Mouse (Mus musculus): ENCODE results near the gene Fbxo6. TPM values are rescaled to one million over a fixed set of nuclear protein-coding genes. Genes with fewer than 3 reads are reported as not detected.
"Not testable (repeated sequence)": the region's sequence is repeated elsewhere in the genome, so short reads cannot be mapped to it uniquely, and the experiment has no call there.

Fbxo6 gene
- total RNA-seq, 2 experiments from 2014 or later: 28.2 to 32.8 TPM

DNA sequence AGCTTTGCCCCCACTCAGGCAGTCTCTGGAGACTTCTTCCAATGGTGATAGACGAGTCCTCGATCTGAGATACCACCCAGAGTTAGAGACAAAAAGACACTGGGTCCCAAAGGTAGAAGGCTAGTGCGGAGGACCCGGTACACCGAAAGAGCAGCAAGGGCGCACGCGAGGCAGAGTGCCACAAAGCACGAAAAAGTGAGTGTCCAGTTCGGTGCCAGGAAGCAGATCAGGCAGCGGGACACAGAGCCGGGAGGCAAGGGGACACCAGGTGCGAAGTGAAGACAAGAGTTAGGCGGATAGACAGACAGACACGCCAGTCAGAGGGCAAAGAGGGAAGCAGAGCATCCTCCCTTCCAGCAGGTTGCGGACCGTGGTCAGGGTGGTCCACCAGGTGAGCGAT is 21.8 kb downstream of the Fbxo6 start, which contains the start of gene Mad2l2:
Mad2l2 (plus strand) TSS at position 252 of the 400 bp plus-strand sequence.
- no peak for DNase-seq (ENCODE audit: low spot score in 2 of 2)

DNA sequence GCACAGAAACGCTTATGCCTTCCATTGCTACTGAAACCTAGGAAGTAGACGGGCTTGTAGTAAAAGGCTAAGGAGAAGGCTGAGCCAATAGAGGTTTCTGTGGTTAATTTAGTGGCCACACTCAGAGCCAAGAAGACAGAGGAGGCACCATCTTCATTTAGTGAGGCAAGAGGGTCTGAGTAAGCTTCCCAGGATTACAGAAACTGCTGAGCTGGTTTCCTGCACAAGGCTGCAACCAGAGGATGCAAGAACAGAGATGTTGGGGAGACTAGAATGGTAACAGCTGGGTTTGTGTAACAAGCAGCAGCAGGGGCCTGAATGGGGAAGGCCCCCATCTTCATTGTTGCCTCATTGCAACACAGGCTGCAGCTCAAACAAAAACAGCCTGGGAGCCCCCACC is 23.3 kb downstream of the Fbxo6 start:
- DNase-seq (ENCODE audit: low spot score in 2 of 2): no peak

DNA sequence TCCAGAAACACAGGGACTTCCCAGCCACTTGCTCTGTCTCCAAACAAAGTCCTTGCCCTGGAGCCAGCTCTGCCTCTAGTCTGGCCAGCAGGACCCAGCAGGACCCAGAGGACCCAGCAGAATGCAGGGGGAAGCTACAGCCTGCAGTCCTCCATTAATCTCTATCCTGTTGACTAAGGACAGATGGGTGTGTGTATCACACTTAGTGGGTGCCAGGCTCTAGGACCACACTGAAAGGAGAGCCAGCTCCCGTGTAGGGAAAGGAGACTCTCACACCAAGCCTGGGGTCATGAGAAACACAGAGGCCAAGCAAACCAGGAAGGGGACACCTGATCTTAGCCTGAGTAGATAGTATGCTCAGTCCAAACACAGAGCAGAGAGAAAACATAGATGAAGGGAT is 23.7 kb downstream of the Fbxo6 start:
- DNase-seq (ENCODE audit: low spot score in 2 of 2): no peak

DNA sequence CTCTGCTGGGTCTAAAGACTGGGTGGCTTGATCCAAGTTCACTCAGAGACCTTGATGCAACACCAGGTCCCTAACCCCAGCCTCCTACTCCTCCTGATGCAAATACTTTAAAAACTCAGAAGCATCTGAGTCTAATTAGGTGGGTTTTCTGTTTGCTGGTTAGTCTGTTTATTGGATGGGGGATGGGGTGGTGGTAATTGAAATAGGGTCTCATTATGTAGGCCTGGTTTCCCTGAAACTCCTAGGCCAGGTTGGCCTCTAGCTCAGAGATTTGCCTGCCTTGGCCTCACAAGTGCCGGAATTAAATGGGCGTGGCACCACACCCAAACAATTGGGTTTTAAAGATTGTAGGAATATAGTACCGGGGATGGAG is 29.3 kb downstream of the Fbxo6 start:
- no peak for DNase-seq (ENCODE audit: low spot score in 2 of 2)

DNA sequence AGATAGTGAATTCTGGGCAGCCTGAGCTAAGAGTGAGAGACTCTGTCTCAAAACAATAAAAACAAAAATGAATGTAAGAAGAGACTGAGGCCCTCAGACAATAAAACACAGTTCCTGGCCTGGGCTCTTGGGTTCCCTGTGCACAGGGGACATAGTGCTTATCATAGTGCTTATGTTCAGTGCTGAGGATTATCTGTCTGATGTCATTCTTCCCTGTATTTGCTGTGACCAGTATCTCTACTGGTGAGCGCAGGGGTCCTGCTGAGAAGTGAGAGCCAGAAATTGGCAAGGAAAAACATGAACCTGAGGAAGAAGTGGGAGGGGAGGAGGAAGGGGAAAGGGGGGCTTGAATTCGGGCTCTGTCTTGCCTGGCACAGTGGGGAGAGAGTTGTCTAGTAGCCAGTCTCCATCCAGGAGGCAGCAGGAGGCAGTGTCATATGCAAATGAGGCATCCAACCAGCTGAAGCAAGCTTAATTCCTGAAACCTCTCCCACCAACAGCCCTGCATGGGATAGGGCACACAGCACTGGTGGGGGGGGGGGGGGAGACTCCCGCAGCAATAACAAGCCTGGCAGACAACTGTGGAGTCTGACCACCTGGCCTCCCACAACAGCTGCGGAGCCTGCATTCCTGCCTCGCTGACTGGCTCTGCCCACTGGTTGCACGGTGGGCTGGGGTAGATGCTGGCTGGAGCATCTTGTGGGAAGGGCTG is 29.8 kb downstream of the Fbxo6 start:
- no peak for DNase-seq (ENCODE audit: low spot score in 2 of 2)

DNA sequence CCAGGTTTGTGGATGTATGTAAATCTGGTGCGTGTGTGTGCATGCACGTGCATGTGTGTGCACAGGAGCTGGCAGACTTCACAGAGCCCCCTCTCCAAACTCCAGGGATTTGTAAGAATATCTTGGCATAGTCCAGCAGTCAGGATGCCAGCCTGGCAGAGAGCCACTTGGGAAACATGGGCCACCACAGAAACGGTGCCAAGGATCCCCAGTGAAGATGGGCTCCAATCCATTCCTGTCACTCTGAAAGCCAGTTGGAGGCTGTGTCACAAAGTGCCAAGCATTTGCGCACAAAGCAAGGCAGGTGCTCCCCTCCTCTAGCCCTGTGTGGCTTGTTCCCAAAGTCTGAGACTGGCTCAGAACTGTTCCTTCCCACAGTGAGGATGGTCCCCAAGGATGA is 30.6 kb downstream of the Fbxo6 start:
- DNase-seq (ENCODE audit: low spot score in 2 of 2): no peak

DNA sequence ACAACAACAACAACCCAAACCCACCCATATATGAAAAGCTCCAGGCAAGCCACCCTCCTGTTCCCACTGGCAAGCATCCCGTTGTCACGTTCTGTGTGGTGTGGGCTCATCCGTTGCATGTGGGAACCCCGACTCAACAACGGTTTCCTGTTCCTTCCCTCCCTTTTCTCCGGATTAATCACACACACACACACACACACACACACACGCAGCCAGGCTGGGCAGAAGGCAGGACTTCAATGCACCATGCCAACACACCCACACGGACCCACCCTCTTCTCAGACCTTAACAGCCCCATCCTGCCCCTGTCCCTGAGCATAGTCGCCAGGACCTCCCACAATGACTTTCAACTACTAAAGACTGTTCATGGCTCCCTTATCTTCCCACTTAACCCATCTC is 31.4 kb downstream of the Fbxo6 start:
- DNase-seq (ENCODE audit: low spot score in 2 of 2): no peak

DNA sequence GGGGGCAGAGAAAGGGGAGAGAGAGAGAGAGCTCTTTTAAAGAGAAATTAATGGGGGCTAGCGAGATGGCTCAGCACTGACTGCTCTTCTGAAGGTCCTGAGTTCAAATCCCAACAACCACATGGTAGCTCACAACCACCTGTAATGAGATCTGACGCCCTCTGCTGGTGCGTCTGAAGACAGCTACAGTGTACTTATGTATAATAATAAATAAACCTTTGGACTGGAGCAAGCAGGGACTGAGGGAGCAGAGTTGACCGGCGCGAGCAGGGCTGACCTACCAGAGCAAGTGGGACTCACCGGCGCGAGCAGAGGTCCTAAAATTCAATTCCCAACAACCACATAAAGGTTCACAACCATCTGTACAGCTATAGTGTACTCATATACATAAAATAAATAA is 32.4 kb downstream of the Fbxo6 start:
- DNase-seq (ENCODE audit: low spot score in 2 of 2): not testable (repeated sequence)

DNA sequence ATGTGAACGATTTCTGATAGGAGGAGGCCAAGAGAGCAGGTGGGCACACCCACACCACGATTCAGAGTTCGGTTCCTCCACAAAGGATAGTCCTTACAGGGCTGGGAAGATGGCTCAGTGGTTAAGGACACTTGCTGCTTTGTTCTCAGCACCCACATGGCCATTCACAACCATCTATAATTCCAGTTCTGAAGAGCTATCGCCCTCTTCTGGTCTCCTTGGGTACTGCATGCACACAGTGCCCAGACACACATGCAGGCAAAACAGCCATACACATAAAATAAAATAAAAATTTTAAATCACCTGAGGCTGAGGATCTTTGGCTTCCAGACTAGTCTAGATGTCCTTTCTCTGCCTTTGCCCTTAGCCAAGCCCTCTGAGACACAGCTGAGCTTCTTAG is 34.5 kb downstream of the Fbxo6 start:
- no peak for DNase-seq (ENCODE audit: low spot score in 2 of 2)

DNA sequence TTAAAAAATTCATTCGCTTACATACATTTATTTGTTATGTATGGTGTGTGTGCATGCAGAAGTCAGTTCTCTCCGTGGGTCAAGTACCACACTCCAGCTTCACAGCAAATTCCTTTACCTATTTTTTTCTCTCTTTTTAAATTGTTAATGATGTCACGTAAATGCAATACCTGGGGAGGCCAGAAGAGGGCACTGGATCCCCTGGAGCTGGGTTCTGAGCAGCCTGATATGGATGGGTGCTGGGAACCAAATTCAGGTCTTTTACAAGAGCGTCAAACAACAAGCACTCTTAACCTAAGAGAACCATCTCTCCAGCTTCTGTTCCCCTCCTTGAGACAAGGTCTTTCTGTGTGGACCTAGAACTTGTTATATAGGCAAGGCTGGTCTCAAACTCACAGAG is 35.3 kb downstream of the Fbxo6 start:
- no peak for DNase-seq (ENCODE audit: low spot score in 2 of 2)

DNA sequence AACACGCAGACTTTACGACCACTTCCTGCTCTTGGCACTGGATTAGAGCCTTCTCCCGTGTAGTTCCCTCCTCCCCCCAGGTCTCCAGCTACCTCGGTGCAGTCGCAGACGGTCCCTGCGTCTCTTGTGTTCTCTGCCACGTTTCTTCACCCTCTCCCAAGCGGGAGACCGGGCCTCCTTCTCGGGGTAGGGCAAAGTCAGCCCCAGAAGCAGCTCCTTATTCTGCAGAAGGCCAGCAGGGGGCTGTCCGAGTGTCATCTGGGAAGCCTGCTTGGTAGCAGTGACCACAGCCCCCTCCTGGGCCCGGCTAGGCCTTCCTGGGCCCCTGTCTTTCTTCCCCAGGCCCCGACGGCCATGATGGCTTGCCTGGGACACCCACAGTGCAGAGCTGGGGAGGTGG is 36.5 kb downstream of the Fbxo6 start:
- DNase-seq (ENCODE audit: low spot score in 2 of 2): no peak

DNA sequence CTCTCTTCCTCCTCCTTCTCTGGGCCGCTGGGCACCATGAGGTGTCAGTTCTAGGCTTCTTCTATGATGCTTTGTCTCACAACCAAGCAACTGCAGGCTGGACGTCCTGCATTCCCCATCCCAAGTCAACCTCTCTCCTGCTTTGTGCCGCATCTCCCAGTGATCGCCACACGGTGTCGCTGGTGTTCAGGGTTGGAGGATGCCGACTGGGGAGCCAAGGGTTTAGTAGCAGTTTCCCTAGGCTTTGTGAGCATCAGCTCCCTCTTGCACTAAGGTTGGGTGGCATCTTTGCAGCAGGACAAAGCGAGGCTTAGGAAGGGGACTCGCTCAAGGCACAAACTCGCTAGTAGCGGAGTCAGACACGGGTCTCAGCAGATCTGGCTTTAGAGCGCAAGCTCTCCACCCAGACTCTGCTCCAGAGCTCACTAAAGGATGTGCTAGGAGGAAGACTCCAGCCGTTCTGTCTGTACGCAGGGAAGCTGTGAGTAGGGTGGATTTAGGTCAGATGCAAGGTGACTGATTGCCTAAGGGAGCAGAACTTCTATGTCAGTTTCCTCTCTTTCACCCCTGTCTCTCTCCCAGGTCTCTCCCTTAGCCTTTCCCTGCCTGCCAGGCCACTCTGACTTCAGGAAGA is 37.1 kb downstream of the Fbxo6 start:
- peak; percentile 66 to 74 for DNase-seq (ENCODE audit: low spot score in 2 of 2)

DNA sequence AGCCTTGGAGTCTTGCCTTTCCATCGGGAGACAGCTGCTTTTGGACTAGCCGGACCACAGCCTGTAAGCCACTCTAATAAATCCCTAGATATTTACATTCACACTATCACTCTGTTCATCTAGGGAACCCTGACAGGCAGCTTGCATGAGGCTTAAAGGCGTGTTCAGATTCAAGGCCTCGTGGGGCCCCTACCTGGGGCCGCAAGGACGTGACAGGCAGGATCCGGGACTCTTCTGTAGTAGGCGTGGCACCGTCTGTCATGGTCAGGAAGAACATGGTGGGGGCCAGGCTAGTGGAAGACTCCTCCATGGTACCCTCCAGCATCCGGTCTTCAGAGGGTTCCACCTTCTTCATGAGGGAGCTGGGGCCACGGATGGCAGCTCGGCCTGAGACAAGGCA is 39.4 kb downstream of the Fbxo6 start:
- no peak for DNase-seq (ENCODE audit: low spot score in 2 of 2)

DNA sequence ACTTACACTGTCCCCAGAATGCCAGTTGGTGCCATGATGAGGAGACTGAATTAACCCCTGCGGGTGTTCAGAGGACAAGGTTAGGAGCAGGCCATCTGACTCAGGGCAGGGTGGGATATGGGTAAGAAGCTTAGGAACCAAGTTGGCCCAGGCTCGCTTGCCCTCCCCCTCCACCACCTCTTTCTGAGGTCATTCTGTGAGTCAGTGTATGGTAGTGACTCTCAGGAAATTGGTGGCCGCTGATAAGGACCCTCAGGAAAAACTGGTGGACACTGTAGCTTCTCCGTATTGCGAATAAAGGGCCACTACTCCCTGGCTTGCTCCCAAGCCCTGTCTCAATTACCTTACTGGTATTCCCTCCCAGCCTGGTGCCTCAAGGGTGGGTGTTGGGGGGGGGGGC is 42.7 kb downstream of the Fbxo6 start:
- no peak for DNase-seq (ENCODE audit: low spot score in 2 of 2)

DNA sequence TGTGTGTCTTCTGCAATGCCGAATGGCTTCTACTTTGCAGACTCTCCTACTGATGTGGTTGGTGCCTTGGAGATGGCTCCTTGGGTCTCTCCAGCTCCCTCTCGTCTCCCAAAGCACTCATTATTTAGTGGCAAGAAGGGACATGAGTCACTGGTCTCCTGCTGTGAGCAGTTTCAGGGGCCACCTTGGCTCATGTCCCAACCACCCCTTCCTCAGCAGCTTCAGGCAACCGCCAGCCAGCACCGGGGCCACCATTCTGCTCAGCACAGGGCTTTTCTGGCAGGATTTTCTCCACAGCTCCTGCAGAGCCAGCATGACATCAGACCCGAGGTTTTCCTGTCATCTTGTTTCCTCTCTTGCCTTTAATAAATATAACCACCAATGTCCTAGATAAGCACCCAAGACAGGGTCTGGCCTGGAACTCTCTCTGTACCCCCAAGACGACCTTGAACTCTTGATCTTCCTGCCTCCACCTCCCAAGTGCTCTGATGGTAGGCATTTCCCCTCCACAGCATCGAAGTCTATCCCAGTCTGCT is 43.3 kb downstream of the Fbxo6 start:
- no peak for DNase-seq (ENCODE audit: low spot score in 2 of 2)

DNA sequence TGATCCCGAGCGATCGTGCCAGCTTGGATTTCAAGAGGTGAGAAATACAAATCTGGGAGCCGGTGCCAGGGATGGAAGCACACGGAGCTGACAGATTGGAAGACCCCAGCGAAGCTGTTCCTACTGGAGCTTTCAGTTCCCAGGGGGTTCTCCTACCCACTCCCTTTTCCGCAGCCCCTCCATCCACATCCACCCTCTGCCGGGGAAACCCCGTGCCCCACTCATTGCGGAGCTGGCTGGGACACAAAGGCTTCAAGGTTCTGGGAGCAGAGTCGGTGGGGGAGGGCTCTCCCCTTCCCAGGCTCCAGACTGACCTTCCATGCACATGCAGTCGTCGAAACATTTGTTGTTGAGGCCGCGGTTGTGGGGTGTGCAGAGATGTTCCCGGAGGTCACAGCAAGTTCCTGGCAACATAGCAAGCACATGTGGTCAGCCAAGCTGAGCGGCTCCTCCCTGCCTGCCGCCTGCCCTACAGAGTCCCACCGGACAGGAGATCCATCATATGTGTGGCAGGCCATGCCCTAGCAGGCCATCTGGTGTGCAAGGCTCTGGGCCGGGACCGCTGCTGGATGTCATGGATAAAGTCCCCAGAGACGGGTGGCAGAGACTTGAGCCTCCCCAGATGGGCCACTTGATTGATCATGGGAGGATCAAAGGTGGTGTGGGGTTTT is 44.2 kb downstream of the Fbxo6 start:
- no peak for DNase-seq (ENCODE audit: low spot score in 2 of 2)

DNA sequence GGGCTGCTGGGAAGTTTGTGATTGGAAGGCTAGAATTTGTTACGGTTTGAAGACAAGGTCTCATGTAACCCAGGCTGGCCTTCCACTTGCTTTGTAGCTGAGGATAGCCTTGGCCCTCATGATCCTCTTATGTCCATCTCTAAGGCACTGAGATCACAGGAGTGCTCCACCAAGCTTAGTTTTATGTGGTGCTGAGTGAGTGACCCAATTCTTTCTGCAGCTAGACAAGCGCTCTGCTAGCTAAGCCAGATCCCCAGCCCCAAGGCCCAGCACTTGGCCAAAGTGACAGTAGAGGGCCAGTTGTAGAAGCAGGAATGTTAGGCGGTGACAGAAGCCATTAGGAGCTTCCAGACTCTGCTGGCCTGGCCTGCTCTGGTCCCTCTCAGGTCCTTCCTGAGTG is 47.8 kb downstream of the Fbxo6 start:
- no peak for DNase-seq (ENCODE audit: low spot score in 2 of 2)

DNA sequence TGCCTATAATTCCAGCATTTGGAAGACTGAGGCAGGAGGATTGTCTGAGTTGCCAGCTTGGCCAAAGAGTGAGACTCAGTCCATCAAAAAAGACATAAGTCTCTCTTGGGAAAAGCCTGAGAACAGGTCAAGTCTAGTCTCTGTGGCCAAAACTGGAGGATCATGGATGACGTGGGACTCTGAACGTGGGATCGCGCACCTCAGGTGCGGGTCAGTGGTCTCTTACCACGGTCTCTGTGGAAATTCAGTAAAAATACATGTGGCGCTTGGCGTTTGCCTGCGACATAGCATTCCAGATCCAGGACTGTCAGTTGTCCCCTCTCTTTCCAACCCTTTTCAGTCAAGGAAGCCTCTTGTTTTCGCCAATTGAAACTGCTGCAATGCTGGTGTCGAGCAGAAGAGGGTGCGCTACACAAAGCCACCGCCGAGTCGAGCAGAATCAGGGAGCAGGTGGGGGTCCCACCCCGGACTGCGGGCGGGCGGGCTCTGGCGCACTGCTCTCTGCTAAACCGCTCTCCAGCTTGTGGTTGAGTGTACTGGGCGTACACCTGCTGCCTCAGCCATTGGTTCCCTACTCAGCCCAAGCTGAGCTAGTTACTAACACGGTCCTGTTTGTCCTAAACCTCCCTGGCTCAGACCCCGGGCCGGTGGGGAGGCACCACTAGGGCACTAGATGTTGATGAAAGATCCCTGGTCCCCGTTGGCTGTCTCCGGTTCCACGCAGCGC is 50.0 kb downstream of the Fbxo6 start:
- DNase-seq (ENCODE audit: low spot score in 2 of 2): peak in 1 of 2 experiments; percentile 36

DNA sequence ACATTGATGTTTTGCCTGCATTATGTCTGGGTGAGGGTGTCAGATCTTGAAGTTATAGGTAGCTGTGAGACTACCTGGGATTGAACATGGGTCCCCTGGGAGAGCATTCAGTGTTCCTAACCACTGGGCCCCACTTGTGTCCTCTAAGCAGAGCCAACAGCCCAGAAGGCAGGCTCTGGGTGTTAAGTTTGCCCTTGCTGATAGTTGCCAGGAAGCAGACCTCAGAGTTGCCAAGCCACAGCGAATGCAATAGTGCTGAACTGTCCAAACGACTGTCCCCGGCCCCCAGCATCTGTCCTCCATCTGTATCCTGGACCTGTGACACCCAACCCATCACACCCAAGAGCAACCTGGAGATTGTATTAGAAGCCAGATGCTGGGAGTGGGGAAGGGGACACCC is 53.3 kb downstream of the Fbxo6 start:
- DNase-seq (ENCODE audit: low spot score in 2 of 2): no peak

DNA sequence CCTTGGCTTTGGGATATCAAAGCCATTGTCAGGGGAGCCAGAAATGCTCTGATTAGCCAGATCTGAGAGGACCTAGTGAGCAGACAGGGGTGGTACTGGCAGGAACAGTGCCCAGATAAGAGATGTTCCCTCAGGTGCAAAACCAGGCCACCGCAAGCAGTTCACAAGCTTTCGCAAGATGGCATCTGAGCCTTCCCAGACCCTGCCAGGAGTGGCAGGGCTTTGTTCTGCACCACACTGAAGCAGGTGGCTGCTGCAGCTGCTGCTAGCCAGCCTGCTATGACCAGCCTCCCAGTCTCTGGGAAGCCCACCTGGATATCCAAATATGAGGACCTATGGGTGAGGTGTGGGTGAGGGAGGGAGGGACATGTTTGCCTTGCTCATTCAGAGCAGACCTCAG is 54.0 kb downstream of the Fbxo6 start:
- DNase-seq (ENCODE audit: low spot score in 2 of 2): no peak
